Mouse (Mus musculus): ENCODE measurements around the gene Sdc4. TPM values are rescaled to one million over a fixed set of nuclear protein-coding genes. Genes with fewer than 3 reads are reported as not detected.

The Sdc4 gene
- polyA plus RNA-seq (2015; fragmentation: Nextera tagmentation; extraction: Ambion mirVana) = 5.1 and 8.2 TPM in 2 replicates

DNA sequence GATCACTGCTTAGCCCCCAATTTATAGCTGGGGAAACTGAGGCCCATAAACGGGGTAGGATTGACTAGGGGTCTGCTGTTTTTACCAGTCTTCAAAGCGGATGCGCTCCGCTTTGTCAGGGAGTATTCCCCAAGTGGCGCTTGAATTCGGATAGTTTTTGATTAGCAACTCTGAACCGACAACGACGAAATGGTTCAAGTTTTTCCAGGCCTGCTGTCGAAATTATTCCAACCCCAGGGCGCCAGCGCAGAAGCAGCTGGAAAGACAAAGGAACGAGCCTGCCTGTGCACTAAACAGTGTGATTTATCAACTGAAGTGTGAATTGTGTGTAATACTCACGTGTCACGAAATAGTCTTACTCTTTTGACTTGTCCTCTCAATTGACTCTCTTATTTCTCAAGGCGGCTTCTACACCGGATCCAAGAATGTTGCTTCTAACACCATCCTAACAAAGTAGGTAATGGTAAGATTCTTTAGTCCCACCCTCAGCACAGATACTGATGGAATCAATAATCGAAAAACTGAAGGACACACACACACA is at the start of gene Sdc4:
Sdc4 (minus strand) TSS at position 428 of the 541 bp plus-strand sequence.
- no peaks in the 10 kb centered on the region for H3K36me3 ChIP-seq (ENCODE audit: control insufficient read depth, insufficient read depth)
- H3K4me1 ChIP-seq (replicated peaks; ENCODE audit: control insufficient read depth, insufficient read depth, low read length) = peaks cover 15% of the 10 kb centered on the region
- 8% methylated on average over 18 of the region's 18 CpGs for WGBS
- no peaks in the 10 kb centered on the region for H3K9me3 ChIP-seq (ENCODE audit: control insufficient read depth, low read length)
- H3K27me3 ChIP-seq (replicated peaks; ENCODE audit: control insufficient read depth, insufficient read depth, low read length) = peaks cover 7% of the 10 kb centered on the region; the same call in 1 of the 2 replicates
- H3K4me3 ChIP-seq (replicated peaks; ENCODE audit: low read length) = peak within 1 kb of the TSS; percentile 52
- H3K4me2 ChIP-seq (ENCODE audit: low read length) = peak within 1 kb of the TSS; percentile 92
- ATAC-seq = no peak
- peak within 1 kb of the TSS; percentile 63 for H3K9ac ChIP-seq (replicated peaks; ENCODE audit: low read depth, low read length)
- H3K27ac ChIP-seq (ENCODE audit: low read length) = no peak within 1 kb of the TSS

DNA sequence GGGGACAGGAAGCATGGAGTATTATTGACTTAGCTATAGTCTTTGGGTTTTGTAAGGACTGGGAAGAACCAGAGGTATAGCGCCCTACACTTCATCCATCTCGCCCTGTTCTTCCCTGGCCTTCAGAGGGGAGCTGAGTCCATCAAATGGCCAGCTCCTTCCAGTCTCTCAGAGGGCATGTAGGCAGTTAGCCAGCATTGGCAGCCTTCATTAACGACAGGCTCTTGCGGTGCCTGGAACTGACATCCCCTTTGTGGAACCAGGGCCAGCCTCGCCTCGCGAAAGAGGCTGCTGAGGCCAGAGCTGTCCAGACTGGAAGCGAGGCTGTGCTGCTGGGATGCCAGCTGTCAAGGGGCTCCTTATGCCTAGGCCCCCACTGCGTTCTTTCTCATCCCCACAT is 44.1 kb upstream of the Sdc4 start:
- no peak for ATAC-seq
- no peak overlapping the region for H3K4me2 ChIP-seq (ENCODE audit: low read length)
- no peaks in the 10 kb centered on the region for H3K9me3 ChIP-seq (ENCODE audit: control insufficient read depth, low read length)
- peaks cover 5% of the 10 kb centered on the region; the same call in 1 of the 2 replicates for H3K36me3 ChIP-seq (ENCODE audit: control insufficient read depth, insufficient read depth)
- H3K4me1 ChIP-seq (replicated peaks; ENCODE audit: control insufficient read depth, insufficient read depth, low read length) = peaks cover 16% of the 10 kb centered on the region
- WGBS = 56% methylated on average over 9 of the region's 9 CpGs
- peaks cover 2% of the 10 kb centered on the region; the same call in 1 of the 2 replicates for H3K27me3 ChIP-seq (replicated peaks; ENCODE audit: control insufficient read depth, insufficient read depth, low read length)
- no peak overlapping the region for H3K4me3 ChIP-seq (replicated peaks; ENCODE audit: low read length)
- no peak overlapping the region for H3K27ac ChIP-seq (ENCODE audit: low read length)
- no peak overlapping the region for H3K9ac ChIP-seq (replicated peaks; ENCODE audit: low read depth, low read length)

GRCm38 (mm10) chr2:164487115-164487527 is 43.4 kb upstream of the Sdc4 start:
- WGBS = 12% methylated on average over 11 of the region's 11 CpGs
- peak overlapping the region; percentile 74 for H3K4me3 ChIP-seq (replicated peaks; ENCODE audit: low read length)

DNA sequence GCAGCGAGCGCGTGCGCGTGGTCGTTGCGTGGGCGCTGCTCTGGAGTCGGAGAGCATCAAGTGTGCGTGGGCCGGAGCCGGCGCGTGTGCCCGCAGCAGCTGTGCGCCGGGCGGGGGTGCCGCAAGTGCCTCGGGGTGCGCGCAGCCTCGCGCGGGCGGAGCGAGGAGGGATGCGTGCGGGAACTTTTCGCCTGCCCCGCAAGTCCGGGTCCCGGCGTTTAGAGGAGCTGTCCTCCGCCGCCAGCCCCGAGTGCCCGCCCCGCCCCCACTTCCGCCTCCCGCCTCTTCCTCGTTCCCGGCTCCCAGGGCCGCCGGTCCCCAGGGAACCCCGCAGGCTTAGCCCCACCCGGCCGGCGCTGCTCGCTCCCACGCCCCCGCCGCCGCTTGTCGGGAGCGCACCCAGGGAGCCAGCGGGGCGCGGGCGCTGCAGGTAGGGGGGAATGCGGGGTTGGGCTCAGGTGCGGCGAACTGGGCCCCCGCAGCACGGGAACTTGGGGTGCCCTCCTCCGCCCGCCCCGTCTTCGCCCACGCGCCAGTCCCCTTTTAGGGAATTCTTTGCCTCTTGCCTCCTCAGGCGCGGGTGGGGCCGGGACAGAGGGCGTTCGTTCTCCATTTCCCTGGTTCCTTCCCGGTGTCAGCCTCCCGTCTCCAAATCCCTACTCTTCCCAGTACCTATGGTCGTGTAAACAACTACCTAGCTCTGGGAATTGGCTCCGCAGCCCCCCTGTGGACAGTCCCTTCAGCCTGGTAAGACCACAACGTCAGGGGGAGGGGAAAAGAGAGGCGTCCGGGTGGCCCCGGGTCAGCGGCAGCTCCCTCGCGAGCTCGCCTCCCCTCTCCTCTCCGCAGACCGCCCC is 42.8 kb upstream of the Sdc4 start:
- no peaks in the 10 kb centered on the region for H3K9me3 ChIP-seq (ENCODE audit: control insufficient read depth, low read length)
- H3K27ac ChIP-seq (ENCODE audit: low read length) = no peak overlapping the region
- peaks cover 5% of the 10 kb centered on the region; the same call in 1 of the 2 replicates for H3K36me3 ChIP-seq (ENCODE audit: control insufficient read depth, insufficient read depth)
- H3K4me3 ChIP-seq (replicated peaks; ENCODE audit: low read length) = peak overlapping the region; percentile 74
- H3K27me3 ChIP-seq (replicated peaks; ENCODE audit: control insufficient read depth, insufficient read depth, low read length) = peaks cover 2% of the 10 kb centered on the region; the same call in 1 of the 2 replicates
- peak overlapping the region; percentile 99 for H3K4me2 ChIP-seq (ENCODE audit: low read length)
- 0% methylated on average over 70 of the region's 90 CpGs for WGBS
- ATAC-seq = peak; percentile 70
- H3K4me1 ChIP-seq (replicated peaks; ENCODE audit: control insufficient read depth, insufficient read depth, low read length) = peaks cover 16% of the 10 kb centered on the region
- peak overlapping the region; percentile 67 for H3K9ac ChIP-seq (replicated peaks; ENCODE audit: low read depth, low read length)

More at GRCm38 (mm10) chr2:164487115-164487527, 43.4 kb upstream of the Sdc4 start:
- ATAC-seq = no peak
- Histone ChIP-seq H3K4me2 (ENCODE audit: low read length) (peak overlapping the region; percentile 99), H3K9ac (replicated peaks; ENCODE audit: low read depth, low read length) (peak overlapping the region; percentile 67; the same call in 1 of the 2 replicates), H3K27me3 (replicated peaks; ENCODE audit: control insufficient read depth, insufficient read depth, low read length) (peaks cover 2% of the 10 kb centered on the region; the same call in 1 of the 2 replicates), H3K4me1 (replicated peaks; ENCODE audit: control insufficient read depth, insufficient read depth, low read length) (peaks cover 16% of the 10 kb centered on the region), H3K9me3 (ENCODE audit: control insufficient read depth, low read length) (no peaks in the 10 kb centered on the region), H3K27ac (ENCODE audit: low read length) (no peak overlapping the region), H3K36me3 (ENCODE audit: control insufficient read depth, insufficient read depth) (peaks cover 5% of the 10 kb centered on the region; the same call in 1 of the 2 replicates)

- Histone ChIP-seq H3K9me3 (ENCODE audit: control insufficient read depth, low read length) (no peaks in the 10 kb centered on the region), H3K4me1 (replicated peaks; ENCODE audit: control insufficient read depth, insufficient read depth, low read length) (peaks cover 16% of the 10 kb centered on the region), H3K4me3 (replicated peaks; ENCODE audit: low read length) (peak within 1 kb of the TSS; percentile 74), H3K4me2 (ENCODE audit: low read length) (peak within 1 kb of the TSS; percentile 99), H3K27me3 (replicated peaks; ENCODE audit: control insufficient read depth, insufficient read depth, low read length) (peaks cover 2% of the 10 kb centered on the region; the same call in 1 of the 2 replicates), H3K36me3 (ENCODE audit: control insufficient read depth, insufficient read depth) (peaks cover 5% of the 10 kb centered on the region; the same call in 1 of the 2 replicates), H3K27ac (ENCODE audit: low read length) (no peak within 1 kb of the TSS), H3K9ac (replicated peaks; ENCODE audit: low read depth, low read length) (peak within 1 kb of the TSS; percentile 67)
- 1% methylated on average over 26 of the region's 26 CpGs for WGBS
- peak; percentile 53 for ATAC-seq
Observed at GRCm38 (mm10) chr2:164485681-164486257, 42.1 kb upstream of the Sdc4 start, which contains the start of gene Dbndd2. TSS of gene Dbndd2 (plus strand) at chr2:164486106.

- no peak within 1 kb of the TSS for H3K4me2 ChIP-seq (ENCODE audit: low read length)
- H3K27me3 ChIP-seq (replicated peaks; ENCODE audit: control insufficient read depth, insufficient read depth, low read length) = no peaks in the 10 kb centered on the region
- no peak within 1 kb of the TSS for H3K9ac ChIP-seq (replicated peaks; ENCODE audit: low read depth, low read length)
- ATAC-seq = no peak
- H3K36me3 ChIP-seq (ENCODE audit: control insufficient read depth, insufficient read depth) = peaks cover 4% of the 10 kb centered on the region; the same call in 1 of the 2 replicates
- 88% methylated on average over 6 of the region's 6 CpGs for WGBS
- H3K4me1 ChIP-seq (replicated peaks; ENCODE audit: control insufficient read depth, insufficient read depth, low read length) = no peaks in the 10 kb centered on the region
- no peak within 1 kb of the TSS for H3K4me3 ChIP-seq (replicated peaks; ENCODE audit: low read length)
- H3K27ac ChIP-seq (ENCODE audit: low read length) = no peak within 1 kb of the TSS
- no peaks in the 10 kb centered on the region for H3K9me3 ChIP-seq (ENCODE audit: control insufficient read depth, low read length)
Observed at GRCm38 (mm10) chr2:164473624-164474023, 29.9 kb upstream of the Sdc4 start, which contains the start of gene Trp53tg5. TSS of gene Trp53tg5 (minus strand) at chr2:164473724.

GRCm38 (mm10) chr2:164470254-164470653 is 26.6 kb upstream of the Sdc4 start:
- H3K9ac ChIP-seq (replicated peaks; ENCODE audit: low read depth, low read length) = no peak overlapping the region

DNA sequence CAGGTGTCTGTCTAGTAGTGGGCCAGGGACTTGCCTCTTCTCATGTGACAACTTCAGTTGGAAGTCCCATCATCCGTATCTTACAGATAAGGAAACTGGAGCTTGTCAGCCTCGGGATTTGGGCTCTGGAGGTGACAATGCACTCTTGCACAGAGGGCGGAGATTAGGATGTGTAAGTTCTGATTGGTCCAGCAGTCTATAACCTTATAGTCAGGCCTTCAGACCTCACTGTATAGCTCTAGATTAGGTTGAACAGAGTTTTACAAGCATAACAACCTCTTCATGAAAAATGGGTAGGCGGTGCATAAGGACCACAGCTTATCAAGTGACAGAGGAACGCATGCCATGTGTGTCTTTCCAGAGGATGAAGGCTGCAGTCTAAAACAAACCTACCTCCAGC is 23.1 kb upstream of the Sdc4 start:
- ATAC-seq = no peak
- no peak overlapping the region for H3K27ac ChIP-seq (ENCODE audit: low read length)
- WGBS = 82% methylated on average over 5 of the region's 5 CpGs
- no peak overlapping the region for H3K4me3 ChIP-seq (replicated peaks; ENCODE audit: low read length)
- no peak overlapping the region for H3K4me2 ChIP-seq (ENCODE audit: low read length)
- H3K9me3 ChIP-seq (ENCODE audit: control insufficient read depth, low read length) = no peaks in the 10 kb centered on the region
- no peaks in the 10 kb centered on the region for H3K27me3 ChIP-seq (replicated peaks; ENCODE audit: control insufficient read depth, insufficient read depth, low read length)
- H3K9ac ChIP-seq (replicated peaks; ENCODE audit: low read depth, low read length) = no peak overlapping the region
- H3K36me3 ChIP-seq (ENCODE audit: control insufficient read depth, insufficient read depth) = peaks cover 10% of the 10 kb centered on the region
- H3K4me1 ChIP-seq (replicated peaks; ENCODE audit: control insufficient read depth, insufficient read depth, low read length) = peaks cover 10% of the 10 kb centered on the region

More at GRCm38 (mm10) chr2:164470254-164470653, 26.6 kb upstream of the Sdc4 start:
- Histone ChIP-seq H3K36me3 (ENCODE audit: control insufficient read depth, insufficient read depth) (peaks cover 7% of the 10 kb centered on the region), H3K4me3 (replicated peaks; ENCODE audit: low read length) (no peak overlapping the region), H3K27ac (ENCODE audit: low read length) (no peak overlapping the region), H3K4me1 (replicated peaks; ENCODE audit: control insufficient read depth, insufficient read depth, low read length) (no peaks in the 10 kb centered on the region), H3K27me3 (replicated peaks; ENCODE audit: control insufficient read depth, insufficient read depth, low read length) (no peaks in the 10 kb centered on the region), H3K4me2 (ENCODE audit: low read length) (no peak overlapping the region), H3K9me3 (ENCODE audit: control insufficient read depth, low read length) (no peaks in the 10 kb centered on the region)
- no peak for ATAC-seq
- WGBS = 32% methylated on average over 10 of the region's 10 CpGs

GRCm38 (mm10) chr2:164465161-164465560 is 21.5 kb upstream of the Sdc4 start:
- peaks cover 13% of the 10 kb centered on the region for H3K4me1 ChIP-seq (replicated peaks; ENCODE audit: control insufficient read depth, insufficient read depth, low read length)
- no peak overlapping the region for H3K27ac ChIP-seq (ENCODE audit: low read length)
- no peak overlapping the region for H3K4me2 ChIP-seq (ENCODE audit: low read length)
- H3K9ac ChIP-seq (replicated peaks; ENCODE audit: low read depth, low read length) = no peak overlapping the region
- H3K9me3 ChIP-seq (ENCODE audit: control insufficient read depth, low read length) = no peaks in the 10 kb centered on the region
- no peaks in the 10 kb centered on the region for H3K27me3 ChIP-seq (replicated peaks; ENCODE audit: control insufficient read depth, insufficient read depth, low read length)
- H3K4me3 ChIP-seq (replicated peaks; ENCODE audit: low read length) = no peak overlapping the region
- no peak for ATAC-seq
- peaks cover 10% of the 10 kb centered on the region for H3K36me3 ChIP-seq (ENCODE audit: control insufficient read depth, insufficient read depth)
